Mouse (Mus musculus): Measurements from ENCODE around the gene Adgrb3.

Gene Adgrb3

GRCm38 (mm10) chr1:25828971-25829920, at the start of gene Adgrb3:
Gene Adgrb3, minus strand, starts transcription at chr1:25829707.
- no peak for DNase-seq (ENCODE audit: low read depth, low spot score)

DNA sequence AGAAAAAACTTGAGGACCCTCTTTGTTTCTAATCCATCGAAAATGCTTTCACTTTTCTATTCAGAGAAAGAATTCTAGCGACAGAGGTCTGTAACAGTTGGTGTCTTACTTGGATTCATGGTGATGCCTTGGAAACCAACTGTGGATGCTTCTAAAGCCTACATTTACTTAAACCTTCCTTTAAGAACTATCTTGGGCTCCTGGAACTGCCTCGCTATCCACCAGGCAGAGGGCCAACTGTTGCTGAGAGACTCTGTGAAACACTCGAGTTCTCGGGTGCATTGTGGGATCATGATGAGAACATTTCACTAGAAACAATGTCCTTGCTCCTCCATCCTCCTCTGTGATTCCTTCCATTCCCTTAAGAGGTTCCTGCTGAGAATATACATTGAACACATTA, 48.0 kb upstream of the Adgrb3 start:
- no peak for DNase-seq (ENCODE audit: low read depth, low spot score)

DNA sequence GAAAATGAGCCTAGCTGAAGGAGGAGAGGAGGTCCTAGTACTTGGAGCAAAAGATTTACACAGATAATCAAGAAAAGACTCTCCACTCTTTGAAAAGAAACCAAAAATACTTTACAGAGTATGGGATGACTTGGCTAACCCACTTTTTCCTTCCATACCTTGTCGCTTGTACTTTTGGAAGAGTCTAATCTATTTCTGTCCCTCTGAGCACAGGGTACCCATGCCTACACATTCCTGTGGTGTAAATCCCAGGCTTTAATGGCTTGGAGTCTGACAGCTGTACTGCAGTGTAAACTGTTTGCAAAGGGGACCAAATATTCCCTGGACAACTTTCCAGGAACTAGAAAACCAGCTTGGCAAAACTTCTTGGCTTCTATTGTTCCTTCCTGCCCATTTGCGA, 28.0 kb upstream of the Adgrb3 start:
- no peak for DNase-seq (ENCODE audit: low read depth, low spot score)

- DNase-seq (ENCODE audit: low read depth, low spot score) = no peak
These were observed 25.0 kb upstream of the Adgrb3 start for GRCm38 (mm10) chr1:25854451-25854978.

GRCm38 (mm10) chr1:25832260-25832659, 2.8 kb upstream of the Adgrb3 start:
- no peak for DNase-seq (ENCODE audit: low read depth, low spot score)

- DNase-seq (ENCODE audit: low read depth, low spot score) = no peak
These were observed 2.0 kb upstream of the Adgrb3 start for GRCm38 (mm10) chr1:25831521-25831900.

DNA sequence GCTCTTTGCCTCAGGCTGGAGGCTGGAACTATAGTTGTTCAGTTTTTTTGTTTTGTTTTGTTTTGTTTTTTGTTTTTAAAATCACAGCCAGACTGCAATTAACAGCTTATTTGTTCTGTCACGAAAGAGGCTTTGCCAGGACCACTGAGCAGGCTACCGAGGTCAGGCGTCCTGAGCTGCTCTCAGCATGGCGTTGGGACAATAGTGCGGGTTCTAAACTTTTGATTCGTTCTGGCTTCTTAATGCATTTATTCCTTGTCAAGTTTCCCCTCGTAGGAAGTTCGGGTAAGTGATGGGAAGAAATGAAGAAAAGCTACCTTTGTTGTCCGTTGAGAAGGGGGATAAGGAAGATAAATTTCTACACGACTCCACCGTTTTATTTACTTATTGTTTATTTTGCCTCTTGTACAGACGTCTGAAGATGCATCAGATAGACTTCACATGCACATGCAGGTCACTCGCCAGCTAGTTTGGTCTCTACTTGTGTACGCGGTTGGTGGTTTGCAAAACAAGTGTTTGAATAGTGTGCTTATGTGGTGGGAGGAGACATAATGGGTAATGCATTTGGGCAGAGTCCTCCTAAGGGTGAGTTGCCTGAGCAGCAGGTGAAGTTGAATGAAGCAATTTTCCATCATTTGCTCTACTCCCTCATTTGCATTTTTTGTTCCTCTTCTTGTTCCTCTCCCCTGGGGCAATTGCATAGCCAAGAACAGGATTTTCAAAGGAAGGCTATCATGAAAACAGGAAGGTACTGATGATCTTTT, 1.4 kb upstream of the Adgrb3 start:
- DNase-seq (ENCODE audit: low read depth, low spot score) = no peak

- peak; percentile 64 for DNase-seq (ENCODE audit: low read depth, low spot score)
These were observed 629 bp upstream of the Adgrb3 start for GRCm38 (mm10) chr1:25829921-25830751.

- no peak for DNase-seq (ENCODE audit: low read depth, low spot score)
These were observed 1.3 kb downstream of the Adgrb3 start for GRCm38 (mm10) chr1:25828071-25828755.

- DNase-seq (ENCODE audit: low read depth, low spot score) = no peak
These were observed 2.1 kb downstream of the Adgrb3 start for GRCm38 (mm10) chr1:25827436-25827835.

GRCm38 (mm10) chr1:25826771-25827170, 2.7 kb downstream of the Adgrb3 start:
- no peak for DNase-seq (ENCODE audit: low read depth, low spot score)

DNA sequence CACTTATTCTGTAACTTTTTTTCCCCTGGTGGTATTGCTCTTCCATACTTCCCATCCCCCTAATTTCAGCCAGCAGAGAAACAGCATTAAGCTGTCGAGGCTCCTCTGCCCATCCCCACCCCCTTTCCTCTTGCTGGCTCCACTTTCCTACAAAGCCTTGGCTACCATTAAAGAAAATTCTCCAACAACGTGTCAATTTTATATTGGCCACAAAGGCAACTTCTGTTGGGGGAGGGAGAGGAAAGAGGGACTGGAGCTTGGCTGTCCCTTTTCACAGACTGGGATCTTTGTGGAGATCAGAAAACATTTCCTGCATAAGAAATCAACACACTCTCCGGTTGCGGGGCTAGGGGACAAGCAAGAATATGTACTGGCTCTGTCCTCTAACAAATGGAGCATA, 4.9 kb downstream of the Adgrb3 start:
- no peak for DNase-seq (ENCODE audit: low read depth, low spot score)

DNA sequence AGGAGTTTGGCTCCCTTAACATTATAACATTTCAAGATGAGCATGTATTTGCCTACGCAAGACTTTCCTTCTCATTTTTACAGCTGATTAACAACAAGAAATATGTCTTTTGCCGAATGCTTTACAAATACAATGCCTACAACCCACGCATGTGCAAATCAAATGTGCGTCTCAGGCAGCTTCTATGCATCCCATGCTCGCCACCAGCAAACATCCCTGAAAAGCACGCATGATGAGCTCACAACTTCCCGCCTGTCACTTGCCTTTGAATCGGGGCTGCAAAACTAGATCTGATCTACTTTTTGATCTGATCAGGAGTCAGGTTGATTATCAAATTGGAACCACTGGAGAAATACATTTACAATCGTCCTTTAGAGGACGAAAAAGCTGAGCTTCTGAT, 5.5 kb downstream of the Adgrb3 start:
- no peak for DNase-seq (ENCODE audit: low read depth, low spot score)

DNA sequence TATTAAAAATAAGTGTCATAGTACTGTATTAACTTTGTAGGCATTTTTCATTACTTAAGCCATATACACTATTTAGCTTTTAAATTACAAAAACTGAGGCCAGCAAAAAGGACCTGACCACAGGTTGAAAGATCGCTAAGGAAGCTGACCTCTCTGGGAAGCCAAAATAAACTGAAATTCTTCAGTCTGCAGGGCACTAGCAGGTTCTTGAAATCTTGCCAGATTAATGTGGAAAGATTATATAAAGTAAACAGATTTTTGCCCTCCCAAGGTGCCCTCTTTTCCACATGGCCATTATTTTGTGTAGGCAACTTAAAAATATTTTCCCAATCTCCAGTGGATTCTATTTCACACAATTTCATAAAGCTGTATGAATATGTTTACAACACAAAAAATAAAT, 14.0 kb downstream of the Adgrb3 start:
- no peak for DNase-seq (ENCODE audit: low read depth, low spot score)

- DNase-seq (ENCODE audit: low read depth, low spot score) = no peak
These were observed 50.7 kb downstream of the Adgrb3 start for GRCm38 (mm10) chr1:25778784-25779183.

DNA sequence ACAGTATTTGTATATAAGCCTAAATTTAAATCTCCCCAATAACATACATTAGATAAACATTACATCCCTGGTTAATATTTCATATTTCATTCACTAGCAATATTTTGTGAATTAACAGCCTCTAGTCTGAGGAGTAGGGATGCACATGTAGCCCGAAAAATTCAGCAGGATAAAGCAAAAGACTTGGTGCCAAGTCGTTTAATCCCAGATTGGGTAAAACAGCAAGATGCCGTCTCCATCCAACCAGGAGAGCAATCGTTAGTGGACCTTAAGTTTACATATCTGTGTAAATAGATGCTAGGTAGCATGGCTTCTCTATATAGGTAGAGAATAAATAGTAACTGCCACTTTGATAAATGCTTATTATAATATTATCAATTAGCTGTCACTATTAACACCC, 52.0 kb downstream of the Adgrb3 start:
- no peak for DNase-seq (ENCODE audit: low read depth, low spot score)

- DNase-seq (ENCODE audit: low read depth, low spot score) = no peak
These were observed 53.9 kb downstream of the Adgrb3 start for GRCm38 (mm10) chr1:25775440-25776130.

DNA sequence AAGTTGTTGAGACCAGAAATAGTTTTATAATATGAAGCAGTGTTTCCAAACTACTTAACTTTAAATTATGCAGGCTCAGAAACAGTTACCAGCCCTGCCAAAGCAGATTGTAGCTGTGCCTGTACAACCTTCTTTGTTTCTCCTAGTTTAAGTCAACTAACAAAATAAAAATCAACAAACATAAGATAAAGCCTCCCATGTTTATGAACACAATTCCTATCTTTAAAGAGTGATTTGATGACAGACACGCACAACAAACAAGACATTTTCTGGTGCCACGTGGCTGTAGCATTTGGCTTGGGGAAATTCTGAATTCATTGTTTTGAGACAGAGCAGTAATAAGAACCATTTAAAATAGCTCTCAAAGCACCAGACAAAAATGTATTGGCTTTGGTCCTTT, 60.5 kb downstream of the Adgrb3 start:
- DNase-seq (ENCODE audit: low read depth, low spot score) = no peak

- no peak for DNase-seq (ENCODE audit: low read depth, low spot score)
These were observed 74.2 kb downstream of the Adgrb3 start for GRCm38 (mm10) chr1:25755265-25755664.

GRCm38 (mm10) chr1:25754528-25754927, 75.0 kb downstream of the Adgrb3 start:
- DNase-seq (ENCODE audit: low read depth, low spot score) = no peak

Data from forelimb bud, embryonic 11.5 days (tissue).